9 mouse cellular contexts compared by ENCODE assay signal in genomic region chr16:17583064-17583463, GRCm38 (mm10). TPM values are rescaled to one million over a fixed set of nuclear protein-coding genes. Genes with fewer than 3 reads are reported as not detected.
A peak's percentile ranks its signal among the peaks of the same experiment; 100 is the strongest.
DNase-seq lines count a peak whose midpoint lies in the region; ATAC-seq and TF ChIP-seq lines count a peak whose summit lies in the region.
"Had no signal": no experiment of that assay in that cellular context is flagged by ENCODE, and none has a peak within 500 bp of the region (broad histone marks: within the 10 kb centered on the region; RNA-seq: fewer than 3 reads in every experiment).

Gene Slc7a4, minus strand, starts transcription at chr16:17583214.

- no peak within 1 kb of the TSS for H3K9ac ChIP-seq in intestine, embryonic 14.5 days (ENCODE audit: low read length)
- H3K9ac ChIP-seq: limb, embryonic 12.5 days had no signal

- no peaks in the 10 kb centered on the region for H3K9me3 ChIP-seq in intestine, embryonic 14.5 days (ENCODE audit: control insufficient read depth, low read length)

- no peaks in the 10 kb centered on the region for H3K4me1 ChIP-seq in cerebellum, adult 2 months (ENCODE audit: control insufficient read depth, insufficient read depth, low read length)
- H3K4me1 ChIP-seq in cortical plate, adult 2 months (ENCODE audit: control insufficient read depth, insufficient read depth, low read length): no peaks in the 10 kb centered on the region
- no peaks in the 10 kb centered on the region for H3K4me1 ChIP-seq in intestine, embryonic 14.5 days (replicated peaks; ENCODE audit: control insufficient read depth, insufficient read depth, low read length)
- H3K4me1 ChIP-seq: limb, embryonic 12.5 days had no signal

- peak; percentile 51 for TF ChIP-seq CTCF in cerebellum, adult 2 months (IDR thresholded peaks at IDR 0.05; ENCODE audit: borderline replicate concordance, insufficient read depth, low read depth, low read length)
- TF ChIP-seq CTCF in cortical plate, adult 2 months (IDR thresholded peaks at IDR 0.05; ENCODE audit: extremely low read depth, insufficient read depth, low read length): peak; percentile 49

- H3K4me3 ChIP-seq in cerebellum, adult 2 months (replicated peaks; ENCODE audit: insufficient read depth, low read depth, low read length): no peak within 1 kb of the TSS
- H3K4me3 ChIP-seq in cortical plate, adult 2 months (ENCODE audit: insufficient read depth, low read length): no peak within 1 kb of the TSS
- no peak within 1 kb of the TSS for H3K4me3 ChIP-seq in intestine, embryonic 14.5 days (ENCODE audit: low read depth, low read length)
- H3K4me3 ChIP-seq: limb, embryonic 12.5 days had no signal

- no peaks in the 10 kb centered on the region for H3K36me3 ChIP-seq in intestine, embryonic 14.5 days (ENCODE audit: control insufficient read depth, insufficient read depth, low read length)
- H3K36me3 ChIP-seq: limb, embryonic 12.5 days had no signal

- no peak within 1 kb of the TSS for H3K4me2 ChIP-seq in intestine, embryonic 14.5 days (ENCODE audit: low read length)
- H3K4me2 ChIP-seq: limb, embryonic 12.5 days had no signal

- H3K27ac ChIP-seq in cerebellum, adult 2 months (ENCODE audit: insufficient read depth, low read length): no peak within 1 kb of the TSS
- no peak within 1 kb of the TSS for H3K27ac ChIP-seq in cortical plate, adult 2 months (ENCODE audit: insufficient read depth, low read length)
- no peak within 1 kb of the TSS for H3K27ac ChIP-seq in intestine, embryonic 14.5 days (ENCODE audit: low read depth)
- H3K27ac ChIP-seq: limb, embryonic 12.5 days had no signal

- DNase-seq in cerebellum, adult 2 months: no peak
- DNase-seq in cerebellum, adult 9-10 months: no peak
- peak; percentile 34 for DNase-seq in A20 (ENCODE audit: low read depth, low spot score)
- no peak for DNase-seq in intestine, embryonic 14.5 days (ENCODE audit: low spot score)
- DNase-seq in lung, postnatal 25 days (ENCODE audit: low spot score): peak; percentile 26
- DNase-seq in yolk sac, embryonic 10.5 days (ENCODE audit: low spot score): peak; percentile 18

- no peak for TF ChIP-seq POLR2A in cerebellum, adult 2 months (IDR thresholded peaks at IDR 0.05; ENCODE audit: borderline replicate concordance, insufficient read depth, low read length)
- no peak for TF ChIP-seq POLR2A in cortical plate, adult 2 months (IDR thresholded peaks at IDR 0.05; ENCODE audit: extremely low read depth, insufficient read depth, low read length)

- no peaks in the 10 kb centered on the region for H3K27me3 ChIP-seq in cerebellum, adult 2 months (ENCODE audit: control insufficient read depth, insufficient read depth, low read length)
- no peaks in the 10 kb centered on the region for H3K27me3 ChIP-seq in intestine, embryonic 14.5 days (replicated peaks; ENCODE audit: control insufficient read depth, insufficient read depth, low read length)

- 20% methylated on average over 8 of the region's 8 CpGs for WGBS in cerebellum, adult 2 months
- WGBS in intestine, embryonic 14.5 days: 23% methylated on average over 8 of the region's 8 CpGs

- no peak for ATAC-seq in intestine, embryonic 14.5 days (replicated peaks; ENCODE audit: low FRiP score, low TSS enrichment, low read depth)
- no peak for ATAC-seq in monocyte, adult 5-6 weeks (replicated peaks; ENCODE audit: insufficient number of reproducible peaks, low FRiP score, low TSS enrichment, poor library complexity, severe bottlenecking)

RNA-seq across cellular contexts. Expression of gene Slc7a4, which starts in this region (rescaled TPM):
- 40.8 and 46.2 TPM in 2 replicates for polyA plus RNA-seq in cerebellum, adult 2 months (2012; rRNA removed)
- polyA plus RNA-seq in cortical plate, adult 2 months (2012; rRNA removed): 82.5 and 104 TPM in 2 replicates
- polyA plus RNA-seq in intestine, embryonic 14.5 days (2014; fragmentation: Nextera tagmentation; extraction: Ambion mirVana): 10.8 and 15.6 TPM in 2 replicates
- 0.32 TPM in 1 of 3 replicates, not detected in the others for total RNA-seq in monocyte, adult 5-6 weeks (2017)

Comparison
In these comparisons a context has a peak if more than half of its experiments do, and no peak if none do; other contexts are left out.
1. DNase-seq: peak in A20 (single experiment), lung, postnatal 25 days (single experiment) and yolk sac, embryonic 10.5 days (single experiment); none in cerebellum, adult 2 months (0 of 2), cerebellum, adult 9-10 months (single experiment) and intestine, embryonic 14.5 days (single experiment).